In the genomic region with DNA sequence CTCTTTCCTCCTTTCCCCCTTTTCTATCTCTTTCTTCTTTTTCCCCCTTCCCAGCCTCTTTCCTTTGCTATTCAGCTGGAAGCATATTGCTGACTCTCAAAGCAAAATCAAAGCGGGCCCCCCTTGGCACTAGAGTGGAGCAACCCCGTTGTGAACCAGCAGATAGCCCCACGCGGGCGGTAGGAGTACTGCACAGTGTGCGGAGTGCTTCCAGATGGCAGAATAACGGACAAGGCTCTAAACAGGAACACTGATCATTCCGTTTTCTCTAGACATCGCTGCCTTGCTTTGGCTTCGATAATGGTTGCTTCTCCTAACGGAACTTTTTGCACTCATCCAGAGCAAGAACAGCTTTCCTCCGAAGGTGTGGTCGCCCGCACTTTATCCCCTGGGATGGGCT, we compare ENCODE assay signal across 8 mouse cellular contexts.
DNase-seq lines count a peak whose midpoint lies in the region; ATAC-seq lines count a peak whose summit lies in the region.

No protein-coding gene starts in this region.

- ATAC-seq in midbrain, embryonic 14.5 days (ENCODE audit: low FRiP score, low TSS enrichment) = no peak
- no peak for ATAC-seq in midbrain, embryonic 11.5 days (ENCODE audit: low FRiP score)
- no peak for ATAC-seq in forebrain, embryonic 12.5 days (ENCODE audit: low FRiP score)

- no peak overlapping the region for H3K27ac ChIP-seq in midbrain, embryonic 14.5 days (replicated peaks; ENCODE audit: low read depth, low read length)
- H3K27ac ChIP-seq in midbrain, embryonic 11.5 days (ENCODE audit: low read depth, low read length) = no peak overlapping the region
- H3K27ac ChIP-seq in forebrain, embryonic 12.5 days = no peak overlapping the region

- H3K9me3 ChIP-seq in midbrain, embryonic 14.5 days (ENCODE audit: control insufficient read depth, low read length) = no peaks in the 10 kb centered on the region
- H3K9me3 ChIP-seq in midbrain, embryonic 11.5 days (ENCODE audit: control insufficient read depth, low read length) = no peaks in the 10 kb centered on the region
- no peaks in the 10 kb centered on the region for H3K9me3 ChIP-seq in forebrain, embryonic 12.5 days

- H3K4me2 ChIP-seq in midbrain, embryonic 14.5 days (ENCODE audit: low read length) = no peak overlapping the region
- H3K4me2 ChIP-seq in midbrain, embryonic 11.5 days = no peak overlapping the region
- no peak overlapping the region for H3K4me2 ChIP-seq in forebrain, embryonic 12.5 days

- 77% methylated on average over 14 of the region's 14 CpGs for WGBS in midbrain, embryonic 14.5 days
- WGBS in midbrain, embryonic 11.5 days = 80% methylated on average over 14 of the region's 14 CpGs
- 69% methylated on average over 14 of the region's 14 CpGs for WGBS in forebrain, embryonic 12.5 days

- no peak overlapping the region for H3K4me3 ChIP-seq in midbrain, embryonic 14.5 days (replicated peaks; ENCODE audit: low read depth, low read length)
- no peak overlapping the region for H3K4me3 ChIP-seq in midbrain, embryonic 11.5 days (ENCODE audit: low read depth, low read length)
- no peak overlapping the region for H3K4me3 ChIP-seq in forebrain, embryonic 12.5 days (replicated peaks)

- H3K9ac ChIP-seq in midbrain, embryonic 14.5 days (replicated peaks; ENCODE audit: low read length) = no peak overlapping the region
- H3K9ac ChIP-seq in midbrain, embryonic 11.5 days (ENCODE audit: low read length) = no peak overlapping the region
- H3K9ac ChIP-seq in forebrain, embryonic 12.5 days = no peak overlapping the region

- DNase-seq in cerebellum, postnatal 14 days = peak; percentile 68 to 70
- no peak for DNase-seq in cerebellum, adult 11 months
- DNase-seq in midbrain, embryonic 14.5 days = peak; percentile 30
- DNase-seq in midbrain, embryonic 11.5 days (ENCODE audit: low spot score, missing footprints) = no peak
- DNase-seq in layer of hippocampus, postnatal 36 days = peak; percentile 33 to 37
- DNase-seq in right cerebral cortex, postnatal 4 days = peak; percentile 37
- no peak for DNase-seq in kidney, postnatal 10 days

- H3K4me1 ChIP-seq in midbrain, embryonic 14.5 days (ENCODE audit: control insufficient read depth, insufficient read depth, low read length) = no peaks in the 10 kb centered on the region
- H3K4me1 ChIP-seq in midbrain, embryonic 11.5 days (ENCODE audit: control insufficient read depth, insufficient read depth, low read length) = no peaks in the 10 kb centered on the region
- H3K4me1 ChIP-seq in forebrain, embryonic 12.5 days = no peaks in the 10 kb centered on the region

- no peaks in the 10 kb centered on the region for H3K36me3 ChIP-seq in midbrain, embryonic 14.5 days (ENCODE audit: control insufficient read depth, insufficient read depth, low read length)
- no peaks in the 10 kb centered on the region for H3K36me3 ChIP-seq in midbrain, embryonic 11.5 days (ENCODE audit: control insufficient read depth, insufficient read depth, low read length)
- H3K36me3 ChIP-seq in forebrain, embryonic 12.5 days (replicated peaks) = no peaks in the 10 kb centered on the region

- H3K27me3 ChIP-seq in midbrain, embryonic 14.5 days (ENCODE audit: control insufficient read depth, insufficient read depth, low read length) = no peaks in the 10 kb centered on the region
- no peaks in the 10 kb centered on the region for H3K27me3 ChIP-seq in midbrain, embryonic 11.5 days (ENCODE audit: control insufficient read depth, insufficient read depth, low read length)
- H3K27me3 ChIP-seq in forebrain, embryonic 12.5 days = no peaks in the 10 kb centered on the region

Comparison
In these comparisons a context has a peak if more than half of its experiments do, and no peak if none do; other contexts are left out.
1. DNase-seq: peak in cerebellum, postnatal 14 days (2 of 2), midbrain, embryonic 14.5 days (single experiment), layer of hippocampus, postnatal 36 days (2 of 2) and right cerebral cortex, postnatal 4 days (single experiment); none in cerebellum, adult 11 months (single experiment), midbrain, embryonic 11.5 days (single experiment) and kidney, postnatal 10 days (single experiment).